Mouse (Mus musculus) stomach, embryonic 14.5 days (tissue): ENCODE data around the gene Cd300e. TPM values are rescaled to one million over a fixed set of nuclear protein-coding genes. Genes with fewer than 3 reads are reported as not detected.
"Not testable (repeated sequence)": the region's sequence is repeated elsewhere in the genome, so short reads cannot be mapped to it uniquely, and the experiment has no call there.

Experiments used
- ATAC-seq: fragments of 200-750 bp; cut with Nextera tagmentation; 2 replicates; pipeline ENCODE4 v1.8.0; 2017; ENCODE audit warnings: low read depth, moderate TSS enrichment; ENCODE audit not compliant: insufficient number of reproducible peaks, insufficient read depth, low FRiP score
- H3K27ac ChIP-seq: fragments of 300-500 bp; sonication (generic); 2 replicates; pipeline ENCODE4 v1.5.1; 2014; ENCODE audit warnings: mild to moderate bottlenecking, low read length, moderate library complexity, mixed read lengths
- H3K27me3 ChIP-seq: fragments of 300-500 bp; sonication (generic); 2 replicates; pipeline ENCODE4 v1.6.1; 2014; ENCODE audit warnings: low read length, control low read depth, mixed read lengths; ENCODE audit not compliant: control insufficient read depth, insufficient read depth
- H3K36me3 ChIP-seq: fragments of 300-500 bp; sonication (generic); 2 replicates; pipeline ENCODE4 v1.6.1; 2014; ENCODE audit warnings: mild to moderate bottlenecking, control low read depth, low read length, moderate library complexity, mixed read lengths; ENCODE audit not compliant: control insufficient read depth, insufficient read depth
- H3K4me1 ChIP-seq: fragments of 300-500 bp; sonication (generic); 2 replicates; pipeline ENCODE4 v1.6.1; 2014; ENCODE audit warnings: low read length, control low read depth, mixed read lengths; ENCODE audit not compliant: control insufficient read depth, insufficient read depth
- H3K4me2 ChIP-seq: fragments of 300-500 bp; sonication (generic); replicated peaks from 2 replicates; pipeline ENCODE4 v1.6.1; 2014; ENCODE audit warnings: low read depth, low read length, control low read depth
- H3K4me3 ChIP-seq: fragments of 300-500 bp; sonication (generic); 2 replicates; pipeline ENCODE4 v1.5.1; 2014; ENCODE audit warnings: low read depth, low read length, control low read depth
- H3K9ac ChIP-seq: fragments of 300-500 bp; sonication (generic); replicated peaks from 2 replicates; pipeline ENCODE4 v1.6.1; 2014; ENCODE audit warnings: low read depth, mild to moderate bottlenecking, control low read depth, low read length, moderate library complexity, mixed read lengths
- H3K9me3 ChIP-seq: fragments of 300-500 bp; sonication (generic); 2 replicates; pipeline ENCODE4 v1.6.1; 2016; ENCODE audit warnings: low read depth, low read length, control low read depth; ENCODE audit not compliant: control insufficient read depth
- WGBS: fragments of 180-500 bp; shearing (Covaris S2); extraction: QIAGEN DNeasy Blood & Tissue Kit; methylation state at CpG from one replicate; pipeline ENCODE4 v1.1.7; 2014; 5-methylcytosine and 5-hydroxymethylcytosine counted together
- polyA plus RNA-seq: library from polyadenylated mRNA; unstranded; fragments of >200 nt; fragmentation: Nextera tagmentation; extraction: Ambion mirVana; gene quantifications from 2 replicates; pipeline ENCODE4 v1.2.1, GENCODE M21; 2014

The Cd300e gene
- polyA plus RNA-seq, 1 experiment from 2014 or later, result 0.12 TPM

DNA sequence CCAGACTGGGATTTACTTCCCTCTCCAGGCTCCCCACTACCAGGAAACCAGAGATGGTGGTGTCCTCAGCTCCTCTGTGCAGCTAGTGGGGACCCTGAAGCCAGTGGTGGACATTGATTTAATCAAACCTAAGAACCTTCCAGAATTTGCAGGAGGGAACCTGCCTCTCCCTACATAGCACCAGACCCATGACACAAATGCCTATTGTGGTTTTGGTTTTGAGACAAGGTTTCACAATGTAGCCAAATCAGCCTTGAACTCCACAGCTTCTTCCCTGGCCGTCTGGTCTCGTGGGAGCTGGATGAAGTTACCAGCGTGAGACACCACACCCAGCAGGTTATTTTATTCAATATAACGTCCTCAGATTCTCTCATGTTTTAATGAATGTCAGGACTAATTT is 3.3 kb downstream of the Cd300e start:
- Histone ChIP-seq H3K4me1 (no peaks in the 10 kb centered on the region), H3K36me3 (no peaks in the 10 kb centered on the region), H3K27me3 (no peaks in the 10 kb centered on the region), H3K27ac (no peak overlapping the region), H3K4me3 (no peak overlapping the region), H3K9me3 (no peaks in the 10 kb centered on the region), H3K4me2 (no peak overlapping the region), H3K9ac (no peak overlapping the region)
- 73% methylated on average over 4 of the region's 4 CpGs for WGBS
- no peak for ATAC-seq

DNA sequence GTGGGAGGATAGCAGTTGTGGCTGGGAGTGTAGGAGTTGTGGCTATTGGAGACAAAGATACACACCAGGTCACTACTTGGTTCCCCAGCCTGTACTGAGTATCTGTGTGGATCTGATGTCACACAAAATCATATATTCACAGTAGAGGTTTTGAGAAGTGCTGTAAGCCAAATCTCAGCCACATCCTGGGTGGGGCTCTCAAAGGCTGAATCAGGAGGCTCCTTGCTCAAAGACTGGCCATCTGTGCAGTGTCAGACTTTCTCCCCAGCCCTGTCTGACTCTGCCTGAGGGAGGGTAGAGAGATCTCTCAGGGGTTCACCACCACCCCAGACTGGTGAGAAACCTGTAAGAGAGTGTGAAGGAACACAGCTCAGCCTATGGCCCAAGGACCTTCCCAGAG is 7.4 kb downstream of the Cd300e start:
- Histone ChIP-seq H3K27me3 (no peaks in the 10 kb centered on the region), H3K4me2 (no peak overlapping the region), H3K27ac (no peak overlapping the region), H3K36me3 (no peaks in the 10 kb centered on the region), H3K4me1 (no peaks in the 10 kb centered on the region), H3K9me3 (no peaks in the 10 kb centered on the region), H3K4me3 (no peak overlapping the region), H3K9ac (no peak overlapping the region)
- ATAC-seq, result no peak

DNA sequence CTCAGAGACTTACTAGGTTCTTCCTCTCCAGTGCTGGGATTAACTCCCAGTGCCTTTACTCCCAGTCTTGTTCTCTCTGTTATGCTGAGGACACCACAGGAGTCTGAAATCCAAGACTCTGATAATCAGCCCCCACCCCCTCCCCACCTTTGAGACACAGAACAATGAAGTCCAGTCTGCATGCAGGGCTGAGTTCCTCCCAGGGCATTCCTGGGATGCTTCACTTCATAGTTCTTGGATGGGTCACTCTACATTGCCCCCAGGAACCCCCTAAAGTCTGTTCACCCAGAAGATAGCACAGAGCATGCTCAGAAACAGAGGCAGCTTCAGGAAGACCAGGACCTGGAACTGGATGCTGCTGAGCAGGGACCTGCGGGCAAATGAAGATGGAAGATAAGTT is 9.0 kb downstream of the Cd300e start:
- Histone ChIP-seq H3K27ac (no peak overlapping the region), H3K27me3 (no peaks in the 10 kb centered on the region), H3K9me3 (no peaks in the 10 kb centered on the region), H3K36me3 (no peaks in the 10 kb centered on the region), H3K9ac (no peak overlapping the region), H3K4me1 (no peaks in the 10 kb centered on the region), H3K4me2 (no peak overlapping the region), H3K4me3 (no peak overlapping the region)
- ATAC-seq, result no peak
- 87% methylated on average over 1 of the region's 1 CpGs for WGBS

DNA sequence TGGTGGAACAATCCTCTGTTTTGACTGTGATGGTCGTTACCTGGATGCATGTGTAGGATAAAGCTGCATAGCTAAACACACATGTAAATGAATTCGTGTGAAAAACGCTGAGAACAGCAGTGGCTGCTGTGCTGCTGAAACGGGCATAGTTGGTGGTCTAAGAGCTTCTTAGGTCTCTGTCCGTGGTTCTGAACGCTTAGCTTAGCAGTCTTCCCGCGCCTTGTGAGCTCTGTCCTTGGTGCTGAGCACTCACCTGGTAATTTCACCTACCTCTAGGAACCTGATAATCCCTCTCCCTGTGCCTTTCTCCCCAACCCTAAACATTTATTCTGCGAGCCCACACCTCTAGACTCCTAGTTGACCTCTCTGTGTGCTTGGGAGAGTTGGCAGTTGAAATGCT is 9.8 kb downstream of the Cd300e start:
- Histone ChIP-seq H3K9ac (no peak overlapping the region), H3K9me3 (no peaks in the 10 kb centered on the region), H3K36me3 (no peaks in the 10 kb centered on the region), H3K27me3 (no peaks in the 10 kb centered on the region), H3K4me1 (no peaks in the 10 kb centered on the region), H3K27ac (no peak overlapping the region), H3K4me2 (no peak overlapping the region), H3K4me3 (no peak overlapping the region)
- ATAC-seq, result no peak
- WGBS, result 1% methylated on average over 9 of the region's 9 CpGs

DNA sequence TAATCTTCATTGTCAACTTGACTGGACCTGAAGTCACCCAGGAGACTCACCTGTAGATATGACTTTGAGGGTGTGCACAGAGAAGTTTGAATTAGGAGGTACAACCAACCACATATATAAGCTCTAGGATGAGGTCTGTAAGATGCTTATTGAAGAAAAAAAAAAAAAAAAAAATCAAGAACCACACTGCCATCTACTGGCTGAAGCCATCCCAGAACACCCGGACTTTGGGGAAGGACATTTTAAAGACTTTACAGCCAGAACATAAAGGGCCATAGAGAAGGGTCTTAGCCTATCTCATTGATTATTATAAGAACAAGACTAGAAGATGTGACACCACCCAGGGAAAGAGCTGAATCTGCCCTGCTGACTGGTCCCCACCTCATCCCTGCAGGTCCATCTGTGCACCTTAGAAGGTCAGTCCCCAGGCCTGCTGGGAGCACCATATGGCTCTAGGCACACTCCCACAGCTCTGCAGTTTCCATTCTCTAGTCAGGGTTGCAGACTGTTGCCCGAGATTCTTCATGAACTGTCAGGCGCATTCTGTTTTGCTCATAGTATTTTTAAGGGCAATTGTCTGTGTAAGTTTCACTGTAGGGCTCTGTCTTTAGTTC is 12.6 kb downstream of the Cd300e start:
- H3K27me3 ChIP-seq, result no peaks in the 10 kb centered on the region
- no peak for ATAC-seq
- H3K4me2 ChIP-seq, result no peak overlapping the region
- no peaks in the 10 kb centered on the region for H3K4me1 ChIP-seq
- H3K36me3 ChIP-seq, result no peaks in the 10 kb centered on the region
- no peaks in the 10 kb centered on the region for H3K9me3 ChIP-seq
- H3K27ac ChIP-seq, result no peak overlapping the region
- WGBS, result 49% methylated on average over 3 of the region's 3 CpGs
- H3K9ac ChIP-seq, result no peak overlapping the region
- no peak overlapping the region for H3K4me3 ChIP-seq

DNA sequence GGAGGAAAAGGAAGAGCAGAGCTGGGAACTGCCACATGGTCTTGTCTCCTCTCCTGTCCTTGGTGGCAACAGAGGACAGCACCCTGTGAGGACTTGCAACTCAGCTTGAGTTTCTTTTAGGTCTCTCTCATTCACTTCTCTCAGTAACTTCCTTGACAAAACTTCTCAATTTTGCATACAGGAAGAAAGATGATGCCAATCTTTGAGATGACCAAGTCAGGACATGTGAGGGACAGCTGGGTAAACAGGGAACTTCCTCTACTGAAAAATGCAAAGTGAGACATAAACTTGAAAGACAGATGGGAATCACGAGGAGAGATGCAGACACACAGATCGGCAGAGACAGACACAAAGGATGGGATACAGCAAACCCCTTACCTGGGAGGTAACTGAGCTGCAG is 13.7 kb downstream of the Cd300e start, which contains the start of gene Cd300ld3:
TSS of gene Cd300ld3 (minus strand) at position 151 of the 400 bp plus-strand sequence.
- H3K4me1 ChIP-seq, result no peaks in the 10 kb centered on the region
- H3K4me3 ChIP-seq, result no peak within 1 kb of the TSS
- H3K36me3 ChIP-seq, result no peaks in the 10 kb centered on the region
- H3K4me2 ChIP-seq, result no peak within 1 kb of the TSS
- H3K27me3 ChIP-seq, result no peaks in the 10 kb centered on the region
- no peak within 1 kb of the TSS for H3K9ac ChIP-seq
- no peak for ATAC-seq
- no peak within 1 kb of the TSS for H3K27ac ChIP-seq
- WGBS, result 66% methylated on average over 2 of the region's 2 CpGs
- H3K9me3 ChIP-seq, result no peaks in the 10 kb centered on the region

DNA sequence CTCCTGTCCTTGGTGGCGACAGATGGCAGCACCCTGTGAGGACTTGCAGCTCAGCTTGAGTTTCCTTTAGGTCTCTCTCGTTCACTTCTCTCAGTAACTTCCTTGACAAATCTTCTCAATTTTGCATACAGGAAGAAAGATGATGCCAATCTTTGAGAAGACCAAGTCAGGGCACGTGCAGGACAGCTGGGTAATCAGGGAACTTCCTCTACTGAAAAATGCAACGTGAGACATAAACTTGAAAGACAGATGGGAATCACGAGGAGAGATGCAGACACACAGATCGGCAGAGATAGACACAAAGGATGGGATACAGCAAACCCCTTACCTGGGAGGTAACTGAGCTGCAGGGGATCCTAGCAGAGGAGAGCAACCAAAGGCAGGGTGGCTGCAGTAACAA is 24.3 kb downstream of the Cd300e start, which contains the start of gene Cd300ld5:
TSS of gene Cd300ld5 (minus strand) at position 101 of the 400 bp plus-strand sequence.
- WGBS, result no CpG with 5 or more reads among the region's 6 CpGs

DNA sequence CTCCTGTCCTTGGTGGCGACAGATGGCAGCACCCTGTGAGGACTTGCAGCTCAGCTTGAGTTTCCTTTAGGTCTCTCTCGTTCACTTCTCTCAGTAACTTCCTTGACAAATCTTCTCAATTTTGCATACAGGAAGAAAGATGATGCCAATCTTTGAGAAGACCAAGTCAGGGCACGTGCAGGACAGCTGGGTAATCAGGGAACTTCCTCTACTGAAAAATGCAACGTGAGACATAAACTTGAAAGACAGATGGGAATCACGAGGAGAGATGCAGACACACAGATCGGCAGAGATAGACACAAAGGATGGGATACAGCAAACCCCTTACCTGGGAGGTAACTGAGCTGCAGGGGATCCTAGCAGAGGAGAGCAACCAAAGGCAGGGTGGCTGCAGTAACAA is 35.1 kb downstream of the Cd300e start, which contains the start of gene Cd300ld4:
TSS of gene Cd300ld4 (minus strand) at position 101 of the 400 bp plus-strand sequence.
- H3K9me3 ChIP-seq, H3K27ac ChIP-seq, ATAC-seq, H3K4me2 ChIP-seq, H3K9ac ChIP-seq, H3K4me1 ChIP-seq, H3K4me3 ChIP-seq, H3K36me3 ChIP-seq, H3K27me3 ChIP-seq: not testable (repeated sequence)
- WGBS, result no CpG with 5 or more reads among the region's 6 CpGs

More for the DNA sequence above, 24.3 kb downstream of the Cd300e start, which contains the start of gene Cd300ld5:
- ATAC-seq, H3K4me3 ChIP-seq, H3K9me3 ChIP-seq, H3K9ac ChIP-seq, H3K4me2 ChIP-seq, H3K27ac ChIP-seq, H3K27me3 ChIP-seq, H3K36me3 ChIP-seq, H3K4me1 ChIP-seq: not testable (repeated sequence)

DNA sequence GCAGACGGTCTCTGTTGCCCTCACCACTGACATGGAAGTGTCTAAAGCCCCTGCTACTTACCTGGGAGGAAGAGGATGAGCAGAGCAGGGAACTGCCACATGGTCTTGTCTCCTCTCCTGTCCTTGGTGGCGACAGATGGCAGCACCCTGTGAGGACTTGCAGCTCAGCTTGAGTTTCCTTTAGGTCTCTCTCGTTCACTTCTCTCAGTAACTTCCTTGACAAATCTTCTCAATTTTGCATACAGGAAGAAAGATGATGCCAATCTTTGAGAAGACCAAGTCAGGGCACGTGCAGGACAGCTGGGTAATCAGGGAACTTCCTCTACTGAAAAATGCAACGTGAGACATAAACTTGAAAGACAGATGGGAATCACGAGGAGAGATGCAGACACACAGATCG is 45.9 kb downstream of the Cd300e start, which contains the start of gene Cd300ld2:
TSS of gene Cd300ld2 (minus strand) at position 101 of the 400 bp plus-strand sequence.
- not testable (repeated sequence) for H3K4me3 ChIP-seq, H3K4me1 ChIP-seq, H3K27me3 ChIP-seq, H3K9me3 ChIP-seq, H3K36me3 ChIP-seq, H3K4me2 ChIP-seq, H3K9ac ChIP-seq, H3K27ac ChIP-seq, ATAC-seq
- no CpG with 5 or more reads among the region's 7 CpGs for WGBS
